Mouse (Mus musculus) heart, embryonic 14.5 days (tissue): ENCODE measurements around the gene 2210407C18Rik. TPM values are rescaled to one million over a fixed set of nuclear protein-coding genes. Genes with fewer than 3 reads are reported as not detected.

Source experiments
- ATAC-seq: fragments of 200-750 bp; cut with Nextera tagmentation; 2 replicates; pipeline ENCODE4 v1.8.0; 2017; ENCODE audit warnings: low read depth, moderate TSS enrichment; ENCODE audit not compliant: insufficient number of reproducible peaks, insufficient read depth, low FRiP score
- H3K27ac ChIP-seq, 2 experiments: fragments of 200-500 bp in 1 of 2; fragments of 300-500 bp in 1 of 2; sonication (generic) in 1 of 2; replicated peaks in 1 of 2; 2 replicates each; pipeline ENCODE4 v1.5.1; 2012 to 2014; ENCODE audit warnings: low read depth in 2 of 2, low read length in 2 of 2, control low read depth in 1 of 2, mild to moderate bottlenecking in 1 of 2, mixed read lengths in 1 of 2; ENCODE audit not compliant: control insufficient read depth in 1 of 2, insufficient read depth in 1 of 2
- H3K27me3 ChIP-seq: fragments of 300-500 bp; sonication (generic); 2 replicates; pipeline ENCODE4 v1.6.1; 2014; ENCODE audit warnings: mild to moderate bottlenecking, low read length, control low read depth; ENCODE audit not compliant: control insufficient read depth, insufficient read depth
- H3K36me3 ChIP-seq: fragments of 300-500 bp; sonication (generic); 2 replicates; pipeline ENCODE4 v1.6.1; 2014; ENCODE audit warnings: mild to moderate bottlenecking, control low read depth, low read length, mixed read lengths; ENCODE audit not compliant: control insufficient read depth, insufficient read depth
- H3K4me1 ChIP-seq, 2 experiments: fragments of 200-500 bp in 1 of 2; fragments of 300-500 bp in 1 of 2; sonication (generic) in 1 of 2; 2 replicates each; pipeline ENCODE4 v1.6.1; 2012 to 2014; ENCODE audit warnings: low read length in 2 of 2, control low read depth in 1 of 2, mixed read lengths in 1 of 2; ENCODE audit not compliant: control insufficient read depth in 2 of 2, insufficient read depth in 2 of 2
- H3K4me2 ChIP-seq: fragments of 300-500 bp; sonication (generic); 2 replicates; pipeline ENCODE4 v1.6.1; 2014; ENCODE audit warnings: mild to moderate bottlenecking, low read length
- H3K4me3 ChIP-seq, 2 experiments: fragments of 200-500 bp in 1 of 2; fragments of 300-500 bp in 1 of 2; sonication (generic) in 1 of 2; 2 replicates each; pipeline ENCODE4 v1.5.1; 2012 to 2014; ENCODE audit warnings: low read length in 2 of 2, mild to moderate bottlenecking in 2 of 2, control low read depth in 1 of 2, low read depth in 1 of 2, moderate library complexity in 1 of 2; ENCODE audit not compliant: control insufficient read depth in 1 of 2, insufficient read depth in 1 of 2
- H3K9ac ChIP-seq: fragments of 300-500 bp; sonication (generic); 2 replicates; pipeline ENCODE4 v1.6.1; 2014; ENCODE audit warnings: mild to moderate bottlenecking, low read length
- H3K9me3 ChIP-seq: fragments of 300-500 bp; sonication (generic); 2 replicates; pipeline ENCODE4 v1.6.1; 2016; ENCODE audit warnings: low read length, control low read depth; ENCODE audit not compliant: control insufficient read depth
- WGBS: fragments of 180-500 bp; shearing (Covaris S2); extraction: QIAGEN DNeasy Blood & Tissue Kit; methylation state at CpG from one replicate; pipeline ENCODE4 v1.1.7; 2014; 5-methylcytosine and 5-hydroxymethylcytosine counted together
- polyA plus RNA-seq: library from polyadenylated mRNA; unstranded; fragments of >200 nt; fragmentation: Nextera tagmentation; extraction: Ambion mirVana; gene quantifications from 2 replicates; pipeline ENCODE4 v1.2.1, GENCODE M21; 2014

The 2210407C18Rik gene
- polyA plus RNA-seq, 1 experiment from 2014 or later = not detected

DNA sequence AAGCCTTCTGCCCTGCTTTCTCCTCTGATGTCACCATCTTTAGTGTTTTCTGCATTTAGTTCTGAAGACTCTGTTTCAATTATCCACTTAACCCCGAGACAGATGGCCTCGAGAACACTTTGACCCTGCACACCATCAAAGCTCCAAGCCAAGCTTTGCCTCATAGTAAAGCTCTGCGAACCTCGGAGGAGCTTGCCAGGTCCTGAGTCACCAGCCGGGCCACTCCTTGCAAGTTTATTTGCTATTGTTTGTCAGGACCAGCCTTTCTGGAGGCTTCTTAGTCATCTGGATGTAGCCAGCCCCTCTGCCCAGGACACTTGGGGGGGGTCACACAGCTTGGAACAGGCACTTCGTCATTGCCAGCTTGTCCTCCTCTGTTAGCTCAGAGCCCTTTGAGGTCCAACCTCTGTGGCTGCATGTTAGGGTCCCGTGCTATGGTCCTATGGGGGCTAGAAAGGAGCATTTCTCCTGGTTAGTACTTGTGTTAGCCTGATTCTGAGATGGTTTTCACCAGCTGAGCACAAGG lies 22.4 kb upstream of the 2210407C18Rik start:
- H3K4me1 ChIP-seq = peaks cover 2 to 6% of the 10 kb centered on the region in 2 experiments; a peak in 2 of 4 replicates

GRCm38 (mm10) chr11:58636376-58636977 lies 20.6 kb upstream of the 2210407C18Rik start:
- Histone ChIP-seq H3K4me2 (no peak overlapping the region), H3K9me3 (no peaks in the 10 kb centered on the region), H3K4me1 (peaks cover 2 to 6% of the 10 kb centered on the region in 2 experiments; a peak in 2 of 4 replicates), H3K9ac (no peak overlapping the region), H3K36me3 (no peaks in the 10 kb centered on the region), H3K27ac (no peak overlapping the region), H3K4me3 (no peak overlapping the region), H3K27me3 (peaks cover 31% of the 10 kb centered on the region)
- WGBS = 14% methylated on average over 4 of the region's 4 CpGs
- no peak for ATAC-seq

More for the DNA sequence above, 22.4 kb upstream of the 2210407C18Rik start:
- Histone ChIP-seq H3K4me3 (no peak overlapping the region), H3K4me2 (no peak overlapping the region), H3K9ac (no peak overlapping the region), H3K36me3 (no peaks in the 10 kb centered on the region), H3K9me3 (no peaks in the 10 kb centered on the region), H3K27me3 (peaks cover 39% of the 10 kb centered on the region), H3K27ac (no peak overlapping the region)
- ATAC-seq = no peak
- WGBS = 56% methylated on average over 7 of the region's 7 CpGs

DNA sequence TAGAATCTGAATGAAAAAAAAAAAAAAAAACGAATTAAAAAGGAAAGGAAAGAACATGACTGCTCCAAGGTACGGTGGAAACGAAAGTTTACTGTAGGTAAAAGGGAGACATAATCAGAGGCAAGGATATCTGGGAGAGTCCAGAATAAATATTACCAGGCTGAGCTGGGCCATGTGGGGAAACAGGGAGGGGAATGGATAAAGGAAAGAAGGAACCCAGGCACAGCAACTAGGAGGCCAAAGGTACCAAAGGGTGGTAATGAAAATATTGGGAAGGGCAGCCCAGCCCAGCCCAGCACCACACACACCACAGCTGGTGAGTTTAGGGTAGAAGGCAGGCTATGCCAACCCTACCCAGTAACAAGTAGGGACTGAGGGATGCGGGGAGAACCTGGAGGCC lies 19.0 kb upstream of the 2210407C18Rik start:
- ATAC-seq = no peak
- H3K4me3 ChIP-seq = no peak overlapping the region
- WGBS = 56% methylated on average over 4 of the region's 4 CpGs
- no peaks in the 10 kb centered on the region for H3K4me1 ChIP-seq
- H3K27me3 ChIP-seq = peaks cover 19% of the 10 kb centered on the region
- no peaks in the 10 kb centered on the region for H3K9me3 ChIP-seq
- no peak overlapping the region for H3K4me2 ChIP-seq
- no peak overlapping the region for H3K9ac ChIP-seq
- H3K27ac ChIP-seq = no peak overlapping the region
- no peaks in the 10 kb centered on the region for H3K36me3 ChIP-seq

DNA sequence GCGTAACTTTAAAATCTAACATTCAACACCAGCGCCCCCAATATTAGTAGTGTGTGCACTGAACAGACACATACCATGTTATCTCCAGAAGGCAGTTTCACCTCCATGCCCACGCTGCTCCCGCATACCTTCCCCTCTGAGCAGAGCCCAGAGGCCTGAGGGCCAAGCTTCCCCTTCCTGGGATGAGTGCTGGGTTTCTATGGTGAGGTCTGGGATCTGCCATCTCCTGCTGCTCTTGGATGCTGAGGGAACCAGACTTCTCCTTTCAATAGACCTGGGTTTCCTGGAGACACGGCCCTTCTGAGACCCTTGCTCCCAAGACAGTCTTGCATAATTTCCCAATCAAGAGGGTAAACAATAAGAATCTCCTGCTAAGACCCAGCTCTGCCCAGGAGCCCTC lies 14.5 kb upstream of the 2210407C18Rik start, which contains the start of gene Olfr323:
Gene Olfr323 (minus strand): TSS at position 101 of the 400 bp plus-strand sequence.
- Histone ChIP-seq H3K9me3 (no peaks in the 10 kb centered on the region), H3K4me1 (no peaks in the 10 kb centered on the region), H3K4me2 (no peak within 1 kb of the TSS), H3K27me3 (no peaks in the 10 kb centered on the region), H3K36me3 (no peaks in the 10 kb centered on the region), H3K27ac (no peak within 1 kb of the TSS), H3K9ac (no peak within 1 kb of the TSS), H3K4me3 (no peak within 1 kb of the TSS)
- 73% methylated on average over 5 of the region's 5 CpGs for WGBS
- no peak for ATAC-seq

GRCm38 (mm10) chr11:58626146-58626545 lies 10.3 kb upstream of the 2210407C18Rik start:
- H3K9me3 ChIP-seq = no peaks in the 10 kb centered on the region
- no peaks in the 10 kb centered on the region for H3K27me3 ChIP-seq
- ATAC-seq = no peak
- no peak overlapping the region for H3K4me3 ChIP-seq
- H3K4me2 ChIP-seq = no peak overlapping the region
- H3K27ac ChIP-seq = no peak overlapping the region
- 65% methylated on average over 4 of the region's 4 CpGs for WGBS
- no peaks in the 10 kb centered on the region for H3K36me3 ChIP-seq
- no peaks in the 10 kb centered on the region for H3K4me1 ChIP-seq
- H3K9ac ChIP-seq = no peak overlapping the region

DNA sequence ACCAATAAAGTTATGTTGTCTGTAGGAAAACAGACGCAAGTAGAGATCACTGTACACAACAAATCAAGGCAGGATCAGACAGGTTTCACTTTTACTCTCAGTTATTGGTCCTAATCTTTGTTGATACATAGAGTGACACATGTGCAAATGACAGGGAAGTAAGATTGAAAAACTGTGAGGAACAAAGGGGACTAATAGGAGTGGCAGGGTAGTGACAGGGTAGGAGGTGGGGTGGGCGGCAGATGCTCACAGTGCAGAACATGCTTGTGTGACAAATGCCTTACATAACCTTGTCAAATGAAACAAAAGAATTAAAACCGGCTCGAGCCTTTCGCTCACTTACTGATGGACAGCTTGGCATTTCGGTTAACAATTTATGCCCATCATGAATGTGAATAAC lies 2.9 kb upstream of the 2210407C18Rik start:
- H3K36me3 ChIP-seq = no peaks in the 10 kb centered on the region
- no peaks in the 10 kb centered on the region for H3K27me3 ChIP-seq
- ATAC-seq = no peak
- H3K4me1 ChIP-seq = no peaks in the 10 kb centered on the region
- no peaks in the 10 kb centered on the region for H3K9me3 ChIP-seq
- H3K9ac ChIP-seq = no peak overlapping the region
- no peak overlapping the region for H3K4me2 ChIP-seq
- WGBS = 65% methylated on average over 6 of the region's 6 CpGs
- no peak overlapping the region for H3K4me3 ChIP-seq
- no peak overlapping the region for H3K27ac ChIP-seq

- Histone ChIP-seq H3K9me3 (no peaks in the 10 kb centered on the region), H3K4me3 (no peak overlapping the region), H3K4me2 (no peak overlapping the region), H3K9ac (no peak overlapping the region), H3K36me3 (no peaks in the 10 kb centered on the region), H3K27me3 (no peaks in the 10 kb centered on the region), H3K4me1 (no peaks in the 10 kb centered on the region), H3K27ac (no peak overlapping the region)
- WGBS = 34% methylated on average over 3 of the region's 3 CpGs
- ATAC-seq = no peak
Observed at GRCm38 (mm10) chr11:58618369-58618768, 2.5 kb upstream of the 2210407C18Rik start.

DNA sequence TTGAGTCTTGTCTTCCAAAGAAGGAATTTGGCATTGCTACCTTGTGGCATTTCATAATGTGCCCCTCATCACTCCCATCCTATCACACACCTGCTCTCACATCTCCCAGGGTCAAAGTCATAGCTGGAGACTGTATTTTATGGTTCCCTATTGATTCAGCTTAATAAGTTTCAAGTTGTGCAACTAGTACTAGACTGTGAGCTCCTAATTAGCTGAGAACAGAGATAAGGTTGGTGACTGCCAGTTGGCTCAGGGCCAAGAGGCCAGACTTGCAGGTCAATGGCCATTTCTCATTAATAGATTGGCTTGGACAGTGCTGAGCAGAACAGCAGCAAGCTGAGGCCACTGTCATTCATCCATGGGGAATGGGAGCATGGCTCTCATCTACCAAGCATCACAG lies 1.3 kb downstream of the 2210407C18Rik start:
- no peak for ATAC-seq
- no peak overlapping the region for H3K9ac ChIP-seq

More for the DNA sequence above, 1.3 kb downstream of the 2210407C18Rik start:
- no peaks in the 10 kb centered on the region; the same call in 1 of the 2 replicates for H3K27me3 ChIP-seq
- no peak overlapping the region for H3K4me3 ChIP-seq
- no peaks in the 10 kb centered on the region for H3K4me1 ChIP-seq
- H3K36me3 ChIP-seq = no peaks in the 10 kb centered on the region
- H3K27ac ChIP-seq = no peak overlapping the region
- H3K9me3 ChIP-seq = no peaks in the 10 kb centered on the region
- H3K4me2 ChIP-seq = no peak overlapping the region
